Mouse (Mus musculus): ENCODE measurements around the gene Lig4. TPM values are rescaled to one million over a fixed set of nuclear protein-coding genes. Genes with fewer than 3 reads are reported as not detected.
A peak's percentile ranks its signal among the peaks of the same experiment; 100 is the strongest.

Lig4 gene
- polyA plus RNA-seq, 1 experiment from 2014 or later = 10.3 TPM

GRCm38 (mm10) chr8:9979746-9980145, 2.3 kb upstream of the Lig4 start:
- H3K4me1 ChIP-seq (ENCODE audit: control insufficient read depth, insufficient read depth, low read length) = peaks cover 19% of the 10 kb centered on the region
- H3K27me3 ChIP-seq (ENCODE audit: control insufficient read depth, insufficient read depth, low read length) = no peaks in the 10 kb centered on the region
- ATAC-seq (ENCODE audit: low FRiP score) (no peak), DNase-seq (ENCODE audit: low spot score, missing footprints) (no peak)
- H3K4me3 ChIP-seq (ENCODE audit: low read depth, low read length) = no peak overlapping the region
- no peak overlapping the region for H3K4me2 ChIP-seq
- no peak overlapping the region for H3K27ac ChIP-seq (ENCODE audit: low read depth, low read length)
- 97% methylated on average over 1 of the region's 1 CpGs for WGBS
- no peak overlapping the region; the same call in 1 of the 2 replicates for H3K9ac ChIP-seq (ENCODE audit: low read length)
- H3K9me3 ChIP-seq (ENCODE audit: control insufficient read depth, low read length) = no peaks in the 10 kb centered on the region
- H3K36me3 ChIP-seq (ENCODE audit: control insufficient read depth, insufficient read depth, low read length) = no peaks in the 10 kb centered on the region

GRCm38 (mm10) chr8:9978475-9979230, 1.2 kb upstream of the Lig4 start:
- Histone ChIP-seq H3K27me3 (ENCODE audit: control insufficient read depth, insufficient read depth, low read length) (no peaks in the 10 kb centered on the region), H3K4me3 (ENCODE audit: low read depth, low read length) (peak overlapping the region; percentile 91), H3K27ac (ENCODE audit: low read depth, low read length) (no peak overlapping the region), H3K9me3 (ENCODE audit: control insufficient read depth, low read length) (no peaks in the 10 kb centered on the region), H3K4me1 (ENCODE audit: control insufficient read depth, insufficient read depth, low read length) (peaks cover 19% of the 10 kb centered on the region), H3K4me2 (peak overlapping the region; percentile 65), H3K9ac (ENCODE audit: low read length) (peak overlapping the region; percentile 92), H3K36me3 (ENCODE audit: control insufficient read depth, insufficient read depth, low read length) (no peaks in the 10 kb centered on the region)
- DNase-seq (ENCODE audit: low spot score, missing footprints) (no peak), ATAC-seq (ENCODE audit: low FRiP score) (no peak)
- WGBS = 60% methylated on average over 18 of the region's 18 CpGs

GRCm38 (mm10) chr8:9977016-9977415, 470 bp downstream of the Lig4 start:
- DNase-seq (ENCODE audit: low spot score, missing footprints) = no peak
- H3K4me2 ChIP-seq = peak overlapping the region; percentile 65
- H3K27me3 ChIP-seq (ENCODE audit: control insufficient read depth, insufficient read depth, low read length) = no peaks in the 10 kb centered on the region
- H3K9ac ChIP-seq (ENCODE audit: low read length) = peak overlapping the region; percentile 92
- H3K4me1 ChIP-seq (ENCODE audit: control insufficient read depth, insufficient read depth, low read length) = peaks cover 19% of the 10 kb centered on the region
- no peak overlapping the region for H3K27ac ChIP-seq (ENCODE audit: low read depth, low read length)
- H3K36me3 ChIP-seq (ENCODE audit: control insufficient read depth, insufficient read depth, low read length) = peaks cover 8% of the 10 kb centered on the region
- peak; percentile 0 for ATAC-seq (ENCODE audit: low FRiP score)
- H3K4me3 ChIP-seq (ENCODE audit: low read depth, low read length) = peak overlapping the region; percentile 91
- no peaks in the 10 kb centered on the region for H3K9me3 ChIP-seq (ENCODE audit: control insufficient read depth, low read length)
- 48% methylated on average over 15 of the region's 15 CpGs for WGBS

- Histone ChIP-seq H3K9ac (ENCODE audit: low read length) (peak overlapping the region; percentile 70), H3K4me2 (peak overlapping the region; percentile 73), H3K36me3 (ENCODE audit: control insufficient read depth, insufficient read depth, low read length) (peaks cover 9% of the 10 kb centered on the region), H3K27me3 (ENCODE audit: control insufficient read depth, insufficient read depth, low read length) (no peaks in the 10 kb centered on the region), H3K9me3 (ENCODE audit: control insufficient read depth, low read length) (no peaks in the 10 kb centered on the region), H3K4me1 (ENCODE audit: control insufficient read depth, insufficient read depth, low read length) (peaks cover 19% of the 10 kb centered on the region), H3K27ac (ENCODE audit: low read depth, low read length) (no peak overlapping the region; the same call in 1 of the 2 replicates), H3K4me3 (ENCODE audit: low read depth, low read length) (peak overlapping the region; percentile 74)
- DNase-seq (ENCODE audit: low spot score, missing footprints) (peak; percentile 100), ATAC-seq (ENCODE audit: low FRiP score) (peak; percentile 95)
- WGBS = under 1% methylated on average over 47 of the region's 47 CpGs
Observed at GRCm38 (mm10) chr8:9975898-9976611, 1.4 kb downstream of the Lig4 start.

- DNase-seq (ENCODE audit: low spot score, missing footprints) (no peak), ATAC-seq (ENCODE audit: low FRiP score) (no peak)
- peaks cover 9% of the 10 kb centered on the region for H3K36me3 ChIP-seq (ENCODE audit: control insufficient read depth, insufficient read depth, low read length)
- peak overlapping the region; percentile 73 for H3K4me2 ChIP-seq
- no peaks in the 10 kb centered on the region for H3K9me3 ChIP-seq (ENCODE audit: control insufficient read depth, low read length)
- peaks cover 19% of the 10 kb centered on the region for H3K4me1 ChIP-seq (ENCODE audit: control insufficient read depth, insufficient read depth, low read length)
- H3K27me3 ChIP-seq (ENCODE audit: control insufficient read depth, insufficient read depth, low read length) = no peaks in the 10 kb centered on the region
- H3K9ac ChIP-seq (ENCODE audit: low read length) = peak overlapping the region; percentile 70
- no peak overlapping the region for H3K27ac ChIP-seq (ENCODE audit: low read depth, low read length)
- 56% methylated on average over 5 of the region's 5 CpGs for WGBS
- peak overlapping the region; percentile 74 for H3K4me3 ChIP-seq (ENCODE audit: low read depth, low read length)
Observed at GRCm38 (mm10) chr8:9975276-9975675, 2.2 kb downstream of the Lig4 start.

- no peak overlapping the region for H3K27ac ChIP-seq (ENCODE audit: low read depth, low read length)
- peaks cover 9% of the 10 kb centered on the region for H3K36me3 ChIP-seq (ENCODE audit: control insufficient read depth, insufficient read depth, low read length)
- no peak overlapping the region for H3K4me2 ChIP-seq
- H3K9me3 ChIP-seq (ENCODE audit: control insufficient read depth, low read length) = no peaks in the 10 kb centered on the region
- peaks cover 9% of the 10 kb centered on the region for H3K4me1 ChIP-seq (ENCODE audit: control insufficient read depth, insufficient read depth, low read length)
- 94% methylated on average over 9 of the region's 9 CpGs for WGBS
- DNase-seq (ENCODE audit: low spot score, missing footprints) (no peak), ATAC-seq (ENCODE audit: low FRiP score) (no peak)
- no peaks in the 10 kb centered on the region for H3K27me3 ChIP-seq (ENCODE audit: control insufficient read depth, insufficient read depth, low read length)
- H3K9ac ChIP-seq (ENCODE audit: low read length) = no peak overlapping the region
- H3K4me3 ChIP-seq (ENCODE audit: low read depth, low read length) = no peak overlapping the region
Observed at GRCm38 (mm10) chr8:9971866-9972265, 5.6 kb downstream of the Lig4 start.

GRCm38 (mm10) chr8:9959919-9960318, 17.6 kb downstream of the Lig4 start:
- ATAC-seq (ENCODE audit: low FRiP score) (no peak), DNase-seq (ENCODE audit: low spot score, missing footprints) (no peak)
- Histone ChIP-seq H3K9me3 (ENCODE audit: control insufficient read depth, low read length) (no peaks in the 10 kb centered on the region), H3K9ac (ENCODE audit: low read length) (no peak overlapping the region), H3K4me1 (ENCODE audit: control insufficient read depth, insufficient read depth, low read length) (no peaks in the 10 kb centered on the region), H3K4me3 (ENCODE audit: low read depth, low read length) (no peak overlapping the region), H3K4me2 (no peak overlapping the region), H3K36me3 (ENCODE audit: control insufficient read depth, insufficient read depth, low read length) (no peaks in the 10 kb centered on the region), H3K27me3 (ENCODE audit: control insufficient read depth, insufficient read depth, low read length) (no peaks in the 10 kb centered on the region), H3K27ac (ENCODE audit: low read depth, low read length) (no peak overlapping the region)
- WGBS = 92% methylated on average over 2 of the region's 2 CpGs

- no peak overlapping the region for H3K4me2 ChIP-seq
- DNase-seq (ENCODE audit: low spot score, missing footprints) = no peak
- no peaks in the 10 kb centered on the region for H3K4me1 ChIP-seq (ENCODE audit: control insufficient read depth, insufficient read depth, low read length)
- no peak overlapping the region for H3K4me3 ChIP-seq (ENCODE audit: low read depth, low read length)
- no peak for ATAC-seq (ENCODE audit: low FRiP score)
- H3K27ac ChIP-seq (ENCODE audit: low read depth, low read length) = no peak overlapping the region
- no peaks in the 10 kb centered on the region for H3K27me3 ChIP-seq (ENCODE audit: control insufficient read depth, insufficient read depth, low read length)
- H3K9me3 ChIP-seq (ENCODE audit: control insufficient read depth, low read length) = no peaks in the 10 kb centered on the region
- H3K36me3 ChIP-seq (ENCODE audit: control insufficient read depth, insufficient read depth, low read length) = no peaks in the 10 kb centered on the region
- WGBS = 74% methylated on average over 4 of the region's 4 CpGs
- no peak overlapping the region for H3K9ac ChIP-seq (ENCODE audit: low read length)
Observed at GRCm38 (mm10) chr8:9958338-9958737, 19.1 kb downstream of the Lig4 start.

All from midbrain, embryonic 11.5 days (tissue).